Mouse (Mus musculus) kidney, postnatal 25 days (tissue): Measurements from ENCODE around the gene Elk1.

ENCODE experiments used
- DNase-seq, 2 experiments: peaks; one replicate each; pipeline ENCODE4 v3.0.0; 2021; ENCODE audit warnings: mixed read lengths in 2 of 2

The Elk1 gene

GRCm38 (mm10) chrX:20950191-20950880 is at the start of gene Elk1:
Gene Elk1 (minus strand): TSS chrX:20950608.
- peak; percentile 83 to 94 for DNase-seq

DNA sequence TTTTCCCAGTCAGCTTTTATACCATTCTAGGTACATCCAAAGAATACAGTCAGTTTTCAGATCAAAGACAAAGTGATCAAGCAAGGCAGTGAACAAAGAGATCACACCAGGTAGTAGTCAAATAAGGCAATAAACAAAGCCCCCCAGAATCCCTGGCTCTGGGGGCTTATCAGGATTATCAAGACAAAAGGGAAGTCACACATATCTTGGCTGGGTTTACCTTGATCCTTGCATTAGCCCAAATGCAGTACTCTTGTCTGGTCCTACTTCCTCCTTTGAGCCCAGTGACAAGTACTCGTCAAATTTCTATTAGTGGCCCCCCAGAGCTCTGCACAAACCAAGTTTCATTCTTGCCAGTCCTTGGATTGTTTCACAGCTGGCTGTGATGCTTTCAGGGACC is 30.5 kb upstream of the Elk1 start:
- DNase-seq = no peak

- DNase-seq = peak; percentile 90 to 93
Measured at GRCm38 (mm10) chrX:20961477-20962378, 11.3 kb upstream of the Elk1 start, which contains the start of gene Uxt. Gene Uxt (minus strand): TSS chrX:20962017.

- DNase-seq = peak; percentile 52 to 64
Measured at GRCm38 (mm10) chrX:20946055-20946454, 4.4 kb downstream of the Elk1 start.

GRCm38 (mm10) chrX:20931963-20932362 is 18.4 kb downstream of the Elk1 start:
- no peak for DNase-seq

- no peak for DNase-seq
Measured at GRCm38 (mm10) chrX:20931364-20931763, 19.0 kb downstream of the Elk1 start, which contains the start of gene Cfp. Gene Cfp (minus strand): TSS chrX:20931555.

DNA sequence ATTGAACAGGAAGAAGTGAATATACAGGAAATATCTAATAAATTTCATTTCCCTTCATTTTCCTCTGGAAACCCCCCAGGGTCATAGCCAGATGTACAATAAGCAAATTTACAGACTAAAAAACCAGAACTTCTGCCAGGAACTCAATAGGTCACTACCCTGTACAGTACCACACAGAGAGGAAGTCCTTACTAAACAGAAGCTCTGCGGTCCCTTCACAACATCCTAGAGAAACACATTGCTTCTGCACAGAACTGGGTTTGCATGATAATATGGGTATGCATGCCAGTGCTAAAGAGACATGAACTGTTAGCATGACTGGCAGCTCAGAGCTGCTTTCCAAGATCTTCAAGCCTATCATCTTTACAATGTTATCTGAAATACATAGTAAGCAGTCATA is 20.5 kb downstream of the Elk1 start:
- no peak for DNase-seq

- DNase-seq = no peak
Measured at GRCm38 (mm10) chrX:20924976-20925375, 25.4 kb downstream of the Elk1 start.

DNA sequence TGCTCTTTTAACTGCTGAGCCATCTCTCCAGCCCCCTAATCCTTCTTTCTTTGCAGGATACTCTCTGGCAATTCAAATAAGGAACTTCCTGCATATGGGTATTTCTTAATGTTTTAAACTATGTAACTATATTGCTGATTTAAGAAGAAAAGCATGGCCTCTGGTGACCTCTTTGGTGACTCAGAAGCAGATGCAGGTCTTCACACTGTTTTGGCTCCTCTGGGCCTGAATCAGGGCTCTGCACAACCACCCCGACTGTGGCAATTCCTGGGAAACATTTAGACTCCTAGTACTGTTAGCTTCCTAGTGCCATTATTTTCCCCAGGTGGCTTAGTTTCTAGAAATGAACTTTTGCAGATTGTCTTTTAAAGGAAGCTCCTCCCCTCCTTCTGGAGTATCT is 26.9 kb downstream of the Elk1 start:
- no peak for DNase-seq

DNA sequence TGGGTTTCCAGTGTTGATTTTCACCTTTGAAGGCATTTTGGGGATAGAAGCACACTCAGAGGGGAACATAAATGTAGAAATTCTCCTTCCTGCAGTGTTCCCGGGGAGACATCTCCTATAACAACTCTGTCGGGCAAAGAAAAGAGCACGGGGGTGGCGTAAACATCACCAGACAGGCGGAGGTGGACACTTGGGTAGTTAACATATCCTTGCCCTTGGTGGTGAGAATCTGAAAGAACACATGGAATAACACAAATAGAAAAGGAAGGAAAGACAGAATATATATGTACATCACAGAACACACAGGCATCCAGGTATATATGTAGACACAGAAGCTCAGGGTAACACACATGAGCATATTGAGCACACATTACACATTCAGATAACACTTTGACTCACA is 29.0 kb downstream of the Elk1 start:
- no peak for DNase-seq

- peak; percentile 72 to 88 for DNase-seq
Measured at GRCm38 (mm10) chrX:20920844-20921364, 29.5 kb downstream of the Elk1 start, which contains the start of gene Syn1. Gene Syn1 (minus strand): TSS chrX:20921004.

DNA sequence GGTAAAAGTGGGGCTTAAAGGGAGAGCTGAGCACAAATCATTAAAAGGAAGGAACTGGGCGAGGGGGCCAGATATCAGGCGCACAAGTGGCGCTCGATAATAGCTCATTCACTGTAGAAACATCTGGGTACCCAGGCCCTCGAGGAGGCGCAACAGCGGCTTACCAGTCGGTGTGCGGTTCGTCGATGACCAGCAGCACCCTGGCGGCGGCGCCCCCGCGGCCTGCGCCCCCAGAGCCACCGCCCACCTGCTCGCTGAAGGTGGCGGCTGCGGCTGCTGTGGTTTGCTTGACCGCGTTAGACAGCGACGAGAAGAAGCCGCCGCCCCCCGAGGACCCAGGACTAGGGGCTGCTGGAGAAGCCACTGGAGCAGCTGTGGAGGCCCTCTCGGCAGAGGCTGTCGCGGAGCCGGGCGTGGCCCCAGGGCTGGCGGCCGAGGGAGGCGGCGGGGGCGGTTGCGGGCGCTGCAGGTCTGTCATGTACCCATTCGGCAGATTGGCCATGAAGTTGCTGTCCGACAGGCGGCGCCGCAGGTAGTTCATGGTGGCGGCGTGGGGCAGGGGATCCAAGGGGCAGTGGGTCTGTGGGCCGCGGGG is 30.1 kb downstream of the Elk1 start:
- no peak for DNase-seq

DNA sequence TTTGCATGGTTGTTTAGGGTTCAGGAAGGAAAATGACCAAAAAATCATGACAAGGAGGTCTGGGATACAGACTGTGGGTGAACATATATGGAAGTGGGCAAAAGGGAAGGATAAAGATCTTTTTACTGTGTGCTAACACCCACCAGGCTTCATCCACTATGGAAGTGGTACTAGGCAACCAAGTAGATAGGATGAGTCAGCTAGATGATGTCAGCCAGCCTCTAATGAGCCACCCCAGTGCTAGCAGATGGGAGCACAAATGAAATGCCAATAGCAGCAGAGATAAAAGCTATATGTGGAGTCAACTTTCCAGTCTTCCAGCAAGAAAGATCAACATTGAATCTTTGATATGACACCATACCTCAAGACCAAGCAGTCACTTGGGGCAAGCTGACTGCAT is 35.3 kb downstream of the Elk1 start:
- no peak for DNase-seq

- no peak for DNase-seq
Measured at GRCm38 (mm10) chrX:20913726-20914125, 36.7 kb downstream of the Elk1 start.

DNA sequence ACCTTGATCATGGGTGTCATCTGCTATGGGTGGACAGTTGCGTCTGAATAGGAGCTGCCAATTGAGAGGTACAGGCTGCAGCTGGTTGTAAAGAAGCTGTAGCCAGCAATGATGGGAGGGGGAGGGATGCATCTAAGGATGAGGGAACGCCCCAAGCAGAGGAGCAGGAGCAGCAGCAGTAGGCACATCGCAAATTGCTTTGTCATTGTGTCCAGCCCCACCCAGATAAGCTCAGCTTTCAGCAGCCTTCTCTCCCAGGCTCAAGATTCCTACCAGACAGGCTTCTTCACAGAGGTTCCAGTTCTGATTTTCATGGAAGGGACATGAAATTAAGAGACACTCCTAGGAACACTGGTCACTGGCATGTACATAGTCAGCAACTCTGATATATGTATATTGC is 40.3 kb downstream of the Elk1 start:
- DNase-seq = no peak
